Mouse (Mus musculus): ENCODE data around the gene Slc39a12. TPM values are rescaled to one million over a fixed set of nuclear protein-coding genes. Genes with fewer than 3 reads are reported as not detected.

Slc39a12 gene
- total RNA-seq, 2 experiments from 2014 or later = not detected

Other genes with a start within 250 kb of the Slc39a12 start
- under 1 TPM; 0.21 to 0.25 TPM for gene Tmem236, start 213.8 kb upstream of the Slc39a12 start, total RNA-seq (2021)
- gene Mrc1, start 158.9 kb upstream of the Slc39a12 start, total RNA-seq (2021) = 10 to 100 TPM in 1 of 2 experiments, 1 to 10 TPM in 1; 9.0 to 11.1 TPM
- 10 to 100 TPM; 84.4 to 86.6 TPM for gene Cacnb2, start 214.8 kb downstream of the Slc39a12 start, total RNA-seq (2021)